17 mouse cellular contexts compared by ENCODE assay signal in the genomic region with DNA sequence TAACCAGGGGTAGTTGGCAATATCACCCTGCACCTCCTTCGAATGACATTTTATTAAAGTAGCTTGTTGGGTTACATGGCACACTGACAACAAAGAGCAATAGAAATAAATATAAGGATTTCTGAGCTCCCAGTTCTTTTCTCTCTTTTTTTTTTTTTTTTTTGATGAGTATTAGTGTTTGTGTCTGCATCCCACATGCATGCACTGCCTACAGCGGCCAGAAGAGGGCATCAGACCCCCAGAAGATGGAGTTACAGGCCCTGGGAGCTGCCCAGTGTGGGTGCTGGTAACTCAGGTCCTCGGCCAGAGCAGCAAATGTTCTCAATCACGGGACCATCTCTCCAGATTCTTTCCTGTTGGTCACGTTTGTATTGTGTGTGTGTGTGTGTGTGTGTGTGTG. TPM values are rescaled to one million over a fixed set of nuclear protein-coding genes. Genes with fewer than 3 reads are reported as not detected.
DNase-seq lines count a peak whose midpoint lies in the region; ATAC-seq and TF ChIP-seq lines count a peak whose summit lies in the region.
"Had no signal": no experiment of that assay in that cellular context is flagged by ENCODE, and none has a peak within 500 bp of the region (broad histone marks: within the 10 kb centered on the region; RNA-seq: fewer than 3 reads in every experiment).

No protein-coding gene starts in this region.

- H3K4me2 ChIP-seq in midbrain, postnatal 0 days (ENCODE audit: low read depth, low read length, poor library complexity, severe bottlenecking) = no peak overlapping the region
- no peak overlapping the region for H3K4me2 ChIP-seq in midbrain, embryonic 11.5 days
- H3K4me2 ChIP-seq in stomach, postnatal 0 days (replicated peaks; ENCODE audit: low read depth) = no peak overlapping the region
- H3K4me2 ChIP-seq: forebrain, embryonic 12.5 days; limb, embryonic 15.5 days; stomach, embryonic 15.5 days had no signal

- no peak for TF ChIP-seq EP300 in MEL (IDR thresholded peaks at IDR 0.05; ENCODE audit: low read depth in 1 of 2, low read length in 2 of 2)
- TF ChIP-seq EP300 in stomach, postnatal 0 days (optimal IDR thresholded peaks at IDR 0.05) = no peak

- TF ChIP-seq CTCF in kidney, adult 2 months (conservative IDR thresholded peaks at IDR 0.05; ENCODE audit: insufficient read depth, insufficient read length, low read depth, low read length) = 0 out of 2 replicates have a peak, but pooled peaks have one; percentile 19
- peak; percentile 31; the same call in 1 of the 2 replicates for TF ChIP-seq CTCF in midbrain, postnatal 0 days (IDR thresholded peaks at IDR 0.05)
- TF ChIP-seq CTCF in MEL (IDR thresholded peaks at IDR 0.05 in 2 of 3, conservative IDR thresholded peaks at IDR 0.05 in 1 of 3; ENCODE audit: control insufficient read depth in 1 of 3, insufficient read depth in 1 of 3, low read depth in 2 of 3, low read length in 3 of 3, poor library complexity in 1 of 3, severe bottlenecking in 1 of 3) = peak in 2 of 3 experiments; percentile 61 to 74
- peak; percentile 39 for TF ChIP-seq CTCF in stomach, postnatal 0 days (IDR thresholded peaks at IDR 0.05; ENCODE audit: low read depth)

- H3K27ac ChIP-seq in kidney, adult 2 months (ENCODE audit: insufficient read depth, low read depth, low read length) = no peak overlapping the region
- no peak overlapping the region for H3K27ac ChIP-seq in midbrain, postnatal 0 days (ENCODE audit: low read depth, low read length)
- H3K27ac ChIP-seq in midbrain, embryonic 11.5 days (ENCODE audit: low read depth, low read length) = no peak overlapping the region
- no peak overlapping the region for H3K27ac ChIP-seq in MEL (ENCODE audit: control insufficient read depth, low read depth, low read length)
- no peak overlapping the region for H3K27ac ChIP-seq in stomach, postnatal 0 days (replicated peaks)
- H3K27ac ChIP-seq: forebrain, embryonic 12.5 days; limb, embryonic 15.5 days; stomach, embryonic 15.5 days had no signal

- H3K79me2 ChIP-seq in MEL (ENCODE audit: control insufficient read depth, insufficient read depth, low read length, poor library complexity) = no peaks in the 10 kb centered on the region

- no peak for DNase-seq in kidney, adult 2 months
- DNase-seq in kidney, postnatal 25 days = no peak
- DNase-seq in midbrain, postnatal 0 days (ENCODE audit: low spot score) = no peak
- DNase-seq in midbrain, embryonic 11.5 days (ENCODE audit: low spot score, missing footprints) = no peak
- DNase-seq in MEL (ENCODE audit: low read depth, low spot score) = peak; percentile 68
- no peak for DNase-seq in stomach, postnatal 0 days (ENCODE audit: low spot score)
- no peak for DNase-seq in frontal cortex, adult 2 months (ENCODE audit: extremely low spot score in 1 of 2, low spot score in 1 of 2)
- DNase-seq: gastrocnemius, postnatal 36 days; right cerebral cortex, postnatal 4 days had no signal

- no peak overlapping the region for H3K4me3 ChIP-seq in kidney, adult 2 months (ENCODE audit: insufficient read depth, low read depth, low read length)
- no peak overlapping the region for H3K4me3 ChIP-seq in midbrain, postnatal 0 days (ENCODE audit: low read depth, low read length)
- H3K4me3 ChIP-seq in midbrain, embryonic 11.5 days (ENCODE audit: low read depth, low read length) = no peak overlapping the region
- no peak overlapping the region for H3K4me3 ChIP-seq in MEL (ENCODE audit: control insufficient read depth in 1 of 2, insufficient read depth in 1 of 2, low read depth in 2 of 2, low read length in 2 of 2)
- no peak overlapping the region for H3K4me3 ChIP-seq in stomach, postnatal 0 days (ENCODE audit: low read depth, low read length)
- H3K4me3 ChIP-seq: forebrain, embryonic 12.5 days; limb, embryonic 15.5 days; stomach, embryonic 15.5 days had no signal

- H3K9me3 ChIP-seq in midbrain, postnatal 0 days (ENCODE audit: low read length) = no peaks in the 10 kb centered on the region
- H3K9me3 ChIP-seq in midbrain, embryonic 11.5 days (ENCODE audit: control insufficient read depth, low read length) = no peaks in the 10 kb centered on the region
- no peaks in the 10 kb centered on the region for H3K9me3 ChIP-seq in MEL (replicated peaks; ENCODE audit: insufficient read depth, low read length)
- H3K9me3 ChIP-seq in stomach, postnatal 0 days (ENCODE audit: control insufficient read depth, low read length) = no peaks in the 10 kb centered on the region
- H3K9me3 ChIP-seq: forebrain, embryonic 12.5 days; limb, embryonic 15.5 days; stomach, embryonic 15.5 days had no signal

- no peaks in the 10 kb centered on the region for H3K36me3 ChIP-seq in kidney, adult 2 months (ENCODE audit: control insufficient read depth, insufficient read depth, low read length)
- no peaks in the 10 kb centered on the region for H3K36me3 ChIP-seq in midbrain, postnatal 0 days (ENCODE audit: insufficient read depth, low read length)
- no peaks in the 10 kb centered on the region for H3K36me3 ChIP-seq in midbrain, embryonic 11.5 days (ENCODE audit: control insufficient read depth, insufficient read depth, low read length)
- H3K36me3 ChIP-seq in MEL (ENCODE audit: control insufficient read depth in 1 of 2, insufficient read depth in 2 of 2, low read length in 2 of 2) = 0 out of 4 replicates have a peak, but pooled peaks cover 0 to 1% of the 10 kb centered on the region in 2 experiments
- no peaks in the 10 kb centered on the region for H3K36me3 ChIP-seq in stomach, postnatal 0 days (ENCODE audit: control insufficient read depth, insufficient read depth, low read length)
- H3K36me3 ChIP-seq: forebrain, embryonic 12.5 days; limb, embryonic 15.5 days; stomach, embryonic 15.5 days had no signal

- H3K27me3 ChIP-seq in kidney, adult 2 months (replicated peaks; ENCODE audit: control insufficient read depth, insufficient read depth, low read length) = no peaks in the 10 kb centered on the region
- no peaks in the 10 kb centered on the region; the same call in 1 of the 2 replicates for H3K27me3 ChIP-seq in midbrain, postnatal 0 days (ENCODE audit: insufficient read depth, low read length)
- peaks cover 27% of the 10 kb centered on the region for H3K27me3 ChIP-seq in midbrain, embryonic 11.5 days (ENCODE audit: control insufficient read depth, insufficient read depth, low read length)
- H3K27me3 ChIP-seq in MEL (ENCODE audit: control insufficient read depth in 1 of 2, insufficient read depth in 2 of 2, low read length in 2 of 2) = no peaks in the 10 kb centered on the region
- H3K27me3 ChIP-seq in stomach, postnatal 0 days (ENCODE audit: control insufficient read depth, insufficient read depth, low read length) = peaks cover 5% of the 10 kb centered on the region; the same call in 1 of the 2 replicates

- H3K4me1 ChIP-seq in kidney, adult 2 months (ENCODE audit: control insufficient read depth, insufficient read depth, low read length) = peaks cover 4% of the 10 kb centered on the region; the same call in 1 of the 2 replicates
- peaks cover 10% of the 10 kb centered on the region; the same call in 1 of the 2 replicates for H3K4me1 ChIP-seq in midbrain, postnatal 0 days (ENCODE audit: insufficient read depth, low read length)
- peaks cover 5% of the 10 kb centered on the region for H3K4me1 ChIP-seq in midbrain, embryonic 11.5 days (ENCODE audit: control insufficient read depth, insufficient read depth, low read length)
- peaks cover 0 to 8% of the 10 kb centered on the region in 2 experiments; a peak in 2 of 4 replicates for H3K4me1 ChIP-seq in MEL (ENCODE audit: control insufficient read depth in 1 of 2, insufficient read depth in 2 of 2, low read length in 2 of 2)
- H3K4me1 ChIP-seq in stomach, postnatal 0 days (replicated peaks; ENCODE audit: control insufficient read depth, insufficient read depth) = no peaks in the 10 kb centered on the region

- no peak for TF ChIP-seq POLR2A in kidney, adult 2 months (IDR thresholded peaks at IDR 0.05; ENCODE audit: low read depth, low read length)
- TF ChIP-seq POLR2A in MEL (IDR thresholded peaks at IDR 0.05; ENCODE audit: control insufficient read depth in 1 of 2, insufficient read depth in 1 of 2, low read depth in 1 of 2, low read length in 2 of 2, poor library complexity in 1 of 2) = no peak

- ATAC-seq in midbrain, postnatal 0 days (ENCODE audit: low FRiP score) = no peak
- no peak for ATAC-seq in midbrain, embryonic 11.5 days (ENCODE audit: low FRiP score)
- ATAC-seq in stomach, postnatal 0 days (ENCODE audit: low FRiP score, low TSS enrichment) = no peak

- peak; percentile 61 for TF ChIP-seq RAD21 in MEL (IDR thresholded peaks at IDR 0.05; ENCODE audit: low read depth, low read length)

- no peak overlapping the region for H3K9ac ChIP-seq in midbrain, postnatal 0 days (replicated peaks; ENCODE audit: low read length, poor library complexity, severe bottlenecking)
- H3K9ac ChIP-seq in midbrain, embryonic 11.5 days (ENCODE audit: low read length) = no peak overlapping the region
- no peak overlapping the region for H3K9ac ChIP-seq in MEL (ENCODE audit: control insufficient read depth, low read depth, low read length, poor library complexity, severe bottlenecking)
- no peak overlapping the region for H3K9ac ChIP-seq in stomach, postnatal 0 days (ENCODE audit: low read length)
- H3K9ac ChIP-seq: forebrain, embryonic 12.5 days; limb, embryonic 15.5 days; stomach, embryonic 15.5 days had no signal

- 70% methylated on average over 5 of the region's 5 CpGs for WGBS in kidney, adult 2 months
- 65% methylated on average over 5 of the region's 5 CpGs for WGBS in midbrain, postnatal 0 days
- 66% methylated on average over 5 of the region's 5 CpGs for WGBS in midbrain, embryonic 11.5 days
- 64% methylated on average over 5 of the region's 5 CpGs for WGBS in stomach, postnatal 0 days

RNA-seq across cellular contexts. Expression of gene Ace, which starts 3.1 kb away (rescaled TPM):
- 68.0 and 132 TPM in 2 replicates for polyA plus RNA-seq in kidney, adult 2 months (2012; rRNA removed)
- 25.1 and 27.0 TPM in 2 replicates for total RNA-seq in midbrain, postnatal 0 days (2014; rRNA removed)
- 10.0 and 10.1 TPM in 2 replicates for polyA plus RNA-seq in midbrain, postnatal 0 days (2015; fragmentation: Nextera tagmentation; extraction: Ambion mirVana)
- polyA plus RNA-seq in midbrain, embryonic 11.5 days (2014; fragmentation: Nextera tagmentation; extraction: Ambion mirVana) = 0.57 and 0.89 TPM in 2 replicates
- not detected in 2 replicates for total RNA-seq in MEL (2012; rRNA removed)
- not detected for polyA plus RNA-seq in MEL (2012; ENCODE audit: insufficient read depth in 1 of 2, insufficient read length in 2 of 2, low read depth in 1 of 2, low replicate concordance in 2 of 2, missing spikeins in 1 of 2)
- polyA plus RNA-seq in stomach, postnatal 0 days (2015; fragmentation: Nextera tagmentation; extraction: Ambion mirVana) = 2.1 and 2.4 TPM in 2 replicates
- 6.3 and 8.5 TPM in 2 replicates for polyA plus RNA-seq in frontal cortex, adult 2 months (2012; rRNA removed)

RNA-seq across cellular contexts. Expression of gene Cyb561, which starts 11.6 kb away (rescaled TPM):
- 31.1 and 32.2 TPM in 2 replicates for polyA plus RNA-seq in kidney, adult 2 months (2012; rRNA removed)
- 64.2 and 69.7 TPM in 2 replicates for total RNA-seq in midbrain, postnatal 0 days (2014; rRNA removed)
- 76.7 and 79.6 TPM in 2 replicates for polyA plus RNA-seq in midbrain, postnatal 0 days (2015; fragmentation: Nextera tagmentation; extraction: Ambion mirVana)
- polyA plus RNA-seq in midbrain, embryonic 11.5 days (2014; fragmentation: Nextera tagmentation; extraction: Ambion mirVana) = 10.1 and 11.6 TPM in 2 replicates
- total RNA-seq in MEL (2012; rRNA removed) = 24.8 and 32.8 TPM in 2 replicates
- polyA plus RNA-seq in MEL (2012; ENCODE audit: insufficient read depth in 1 of 2, insufficient read length in 2 of 2, low read depth in 1 of 2, low replicate concordance in 2 of 2, missing spikeins in 1 of 2) = 10 to 100 TPM in 1 of 2 experiments, not detected in 1; 43.9 TPM
- 56.1 and 58.3 TPM in 2 replicates for polyA plus RNA-seq in stomach, postnatal 0 days (2015; fragmentation: Nextera tagmentation; extraction: Ambion mirVana)
- polyA plus RNA-seq in frontal cortex, adult 2 months (2012; rRNA removed) = 53.8 and 60.8 TPM in 2 replicates

RNA-seq across cellular contexts. Expression of gene Ace3, which starts 29.8 kb away (rescaled TPM):
- polyA plus RNA-seq in kidney, adult 2 months (2012; rRNA removed) = 0.06 and 0.07 TPM in 2 replicates
- total RNA-seq in midbrain, postnatal 0 days (2014; rRNA removed) = not detected in 2 replicates
- 0.07 TPM in 1 of 2 replicates, not detected in the other for polyA plus RNA-seq in midbrain, postnatal 0 days (2015; fragmentation: Nextera tagmentation; extraction: Ambion mirVana)
- polyA plus RNA-seq in midbrain, embryonic 11.5 days (2014; fragmentation: Nextera tagmentation; extraction: Ambion mirVana) = not detected in 2 replicates
- total RNA-seq in MEL (2012; rRNA removed) = not detected in 2 replicates
- not detected for polyA plus RNA-seq in MEL (2012; ENCODE audit: insufficient read depth in 1 of 2, insufficient read length in 2 of 2, low read depth in 1 of 2, low replicate concordance in 2 of 2, missing spikeins in 1 of 2)
- not detected in 2 replicates for polyA plus RNA-seq in stomach, postnatal 0 days (2015; fragmentation: Nextera tagmentation; extraction: Ambion mirVana)
- not detected in 2 replicates for polyA plus RNA-seq in frontal cortex, adult 2 months (2012; rRNA removed)
- total RNA-seq: gastrocnemius, postnatal 36 days; left cerebral cortex, adult 18-20 months; megakaryocyte-erythroid progenitor cell, adult 5-6 weeks had no signal
- polyA plus RNA-seq: embryonic facial prominence, embryonic 11.5 days; forebrain, embryonic 12.5 days; heart, embryonic 16.5 days; limb, embryonic 15.5 days; stomach, embryonic 15.5 days; urinary bladder, adult 2 months had no signal

RNA-seq across cellular contexts. Expression of gene Kcnh6, which starts 43.2 kb away (rescaled TPM):
- 0.04 and 0.06 TPM in 2 replicates for polyA plus RNA-seq in kidney, adult 2 months (2012; rRNA removed)
- total RNA-seq in midbrain, postnatal 0 days (2014; rRNA removed) = 3.1 TPM in 2 replicates
- polyA plus RNA-seq in midbrain, postnatal 0 days (2015; fragmentation: Nextera tagmentation; extraction: Ambion mirVana) = 2.8 and 3.1 TPM in 2 replicates
- polyA plus RNA-seq in midbrain, embryonic 11.5 days (2014; fragmentation: Nextera tagmentation; extraction: Ambion mirVana) = 0.21 and 0.29 TPM in 2 replicates
- total RNA-seq in MEL (2012; rRNA removed) = 0.04 TPM in 1 of 2 replicates, not detected in the other
- under 1 TPM in 1 of 2 experiments, not detected in 1; 0.07 TPM for polyA plus RNA-seq in MEL (2012; ENCODE audit: insufficient read depth in 1 of 2, insufficient read length in 2 of 2, low read depth in 1 of 2, low replicate concordance in 2 of 2, missing spikeins in 1 of 2)
- polyA plus RNA-seq in stomach, postnatal 0 days (2015; fragmentation: Nextera tagmentation; extraction: Ambion mirVana) = 0.54 and 0.55 TPM in 2 replicates
- polyA plus RNA-seq in frontal cortex, adult 2 months (2012; rRNA removed) = 4.5 and 4.6 TPM in 2 replicates
- total RNA-seq: gastrocnemius, postnatal 36 days; megakaryocyte-erythroid progenitor cell, adult 5-6 weeks had no signal
